Mouse (Mus musculus) liver, adult 2 months (tissue): ENCODE data around the gene Tpp2. TPM values are rescaled to one million over a fixed set of nuclear protein-coding genes. Genes with fewer than 3 reads are reported as not detected.

Source experiments
- DNase-seq: peaks from one replicate; pipeline ENCODE4 v3.0.0-alpha.2; 2011; ENCODE audit warnings: low read depth, low spot score; ENCODE audit errors: extremely low read depth
- H3K27ac ChIP-seq: fragments of 200-500 bp; replicated peaks from 2 replicates; pipeline ENCODE4 v1.5.1; 2012; ENCODE audit warnings: low read depth, mild to moderate bottlenecking, control low read depth, inconsistent platforms, low read length; ENCODE audit not compliant: insufficient read depth
- H3K27me3 ChIP-seq: fragments of 200-500 bp; 2 replicates; pipeline ENCODE4 v1.6.1; 2012; ENCODE audit warnings: mild to moderate bottlenecking, moderate library complexity, low read length, inconsistent platforms; ENCODE audit not compliant: control insufficient read depth, insufficient read depth
- H3K36me3 ChIP-seq: fragments of 200-500 bp; 2 replicates; pipeline ENCODE4 v1.6.1; 2012; ENCODE audit warnings: low read length, inconsistent platforms; ENCODE audit not compliant: control insufficient read depth, insufficient read depth
- H3K4me1 ChIP-seq: fragments of 200-500 bp; 2 replicates; pipeline ENCODE4 v1.6.1; 2011; ENCODE audit warnings: low read length; ENCODE audit not compliant: control insufficient read depth, insufficient read depth
- H3K4me3 ChIP-seq: fragments of 200-500 bp; 2 replicates; pipeline ENCODE4 v1.5.1; 2011; ENCODE audit warnings: low read depth, mild to moderate bottlenecking, control low read depth, low read length, moderate library complexity; ENCODE audit not compliant: insufficient read depth
- H3K79me2 ChIP-seq: fragments of 200-500 bp; 2 replicates; pipeline ENCODE4 v1.6.1; 2012; ENCODE audit warnings: inconsistent platforms, mild to moderate bottlenecking, low read length, moderate library complexity; ENCODE audit not compliant: control insufficient read depth, insufficient read depth
- H3K9ac ChIP-seq: fragments of 200-500 bp; 2 replicates; pipeline ENCODE4 v1.6.1; 2012; ENCODE audit warnings: low read depth, mild to moderate bottlenecking, control low read depth, inconsistent platforms, low read length
- CTCF ChIP-seq: fragments of 200-500 bp; IDR thresholded peaks from 2 replicates; pipeline ENCODE4 v1.5.1; 2011; ENCODE audit warnings: low read depth, low read length, control low read depth
- POLR2A ChIP-seq: fragments of 200-500 bp; IDR thresholded peaks from 2 replicates; pipeline ENCODE4 v1.6.1; 2011; ENCODE audit warnings: low read length, control low read depth; ENCODE audit not compliant: insufficient read depth; ENCODE audit errors: extremely low read depth
- WGBS: fragments of 180-500 bp; shearing (Covaris S2); methylation state at CpG from one replicate; pipeline ENCODE4 v1.1.7; 2018; 5-methylcytosine and 5-hydroxymethylcytosine counted together
- polyA plus RNA-seq: library from polyadenylated mRNA; depleted of rRNA; stranded (reverse); fragments of >200 nt; gene quantifications from 2 replicates; pipeline ENCODE4 v1.2.3, GENCODE M21; 2012
- total RNA-seq: library from RNA; depleted of rRNA; stranded (reverse); fragments of >200 nt; gene quantifications from 2 replicates; pipeline ENCODE4 v1.2.3, GENCODE M21; 2014

Gene Tpp2
- total and polyA plus RNA-seq, 2 experiments = 4.1 to 39.6 TPM

DNA sequence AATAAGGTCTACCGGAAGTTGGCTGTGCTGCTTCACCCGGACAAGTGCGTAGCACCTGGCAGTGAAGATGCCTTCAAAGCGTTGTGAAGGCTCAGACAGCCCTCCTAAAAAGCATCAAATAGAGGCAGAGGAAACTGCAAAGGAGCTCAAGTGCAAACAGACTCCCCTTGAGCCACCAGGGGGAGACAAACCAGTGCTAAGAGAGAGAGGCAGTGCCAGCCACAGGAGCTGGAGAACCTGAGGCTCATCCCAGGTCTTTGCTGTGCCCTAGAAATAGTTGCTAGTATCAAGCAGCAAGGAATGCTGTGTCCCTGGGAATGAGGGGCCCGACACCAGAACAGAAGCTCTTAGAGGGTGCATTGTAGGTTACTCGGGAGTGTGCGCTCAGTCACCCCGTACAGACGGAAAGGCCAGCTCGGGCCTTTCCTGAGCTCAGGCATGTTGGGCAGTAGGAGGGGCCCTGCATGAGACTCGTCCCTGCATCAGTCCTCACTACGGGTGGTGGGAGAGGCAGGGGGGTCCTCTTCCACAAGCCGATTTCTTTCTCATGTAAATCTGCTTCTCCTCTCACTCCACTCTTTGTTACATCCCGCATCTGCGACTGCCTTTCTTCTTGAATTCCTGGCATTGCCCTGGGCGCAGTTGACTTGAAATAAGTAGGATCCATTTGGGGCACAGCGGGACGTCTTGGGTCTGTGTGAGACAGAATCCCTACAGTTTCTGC is 34.3 kb upstream of the Tpp2 start:
- TF ChIP-seq CTCF (peak; percentile 73), POLR2A (no peak)
- Histone ChIP-seq H3K36me3 (no peaks in the 10 kb centered on the region), H3K9ac (no peak overlapping the region)

DNA sequence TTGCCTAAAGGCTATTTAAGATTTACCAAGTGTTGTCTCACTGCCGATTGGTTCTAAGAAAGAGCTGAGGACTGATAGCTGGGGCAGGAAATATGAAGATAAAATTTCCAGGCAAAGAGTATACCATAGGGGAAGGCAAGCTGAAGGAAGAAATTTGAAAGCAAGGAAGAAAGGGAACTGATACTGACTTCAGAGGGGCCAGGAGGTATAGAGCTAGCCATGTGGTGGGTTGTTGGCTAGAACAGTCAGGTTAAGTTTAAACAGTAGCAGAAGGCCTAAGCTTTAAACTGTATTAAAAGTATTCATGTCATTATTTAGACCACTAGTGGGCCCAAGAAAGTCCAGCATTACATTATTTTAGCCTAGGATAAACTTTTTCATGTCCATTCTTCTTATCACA is 31.0 kb upstream of the Tpp2 start:
- DNase-seq = no peak
- Histone ChIP-seq H3K4me1 (no peaks in the 10 kb centered on the region), H3K27ac (no peak overlapping the region), H3K36me3 (no peaks in the 10 kb centered on the region), H3K4me3 (no peak overlapping the region), H3K27me3 (no peaks in the 10 kb centered on the region), H3K79me2 (no peaks in the 10 kb centered on the region), H3K9ac (no peak overlapping the region)
- no peak for TF ChIP-seq CTCF
- no peak for TF ChIP-seq POLR2A
- WGBS = 63% methylated on average over 1 of the region's 1 CpGs

More for the DNA sequence above, 34.3 kb upstream of the Tpp2 start:
- Histone ChIP-seq H3K27ac (no peak overlapping the region), H3K27me3 (no peaks in the 10 kb centered on the region), H3K79me2 (no peaks in the 10 kb centered on the region), H3K4me1 (no peaks in the 10 kb centered on the region), H3K4me3 (no peak overlapping the region)
- 46% methylated on average over 18 of the region's 18 CpGs for WGBS
- DNase-seq = peak; percentile 19

DNA sequence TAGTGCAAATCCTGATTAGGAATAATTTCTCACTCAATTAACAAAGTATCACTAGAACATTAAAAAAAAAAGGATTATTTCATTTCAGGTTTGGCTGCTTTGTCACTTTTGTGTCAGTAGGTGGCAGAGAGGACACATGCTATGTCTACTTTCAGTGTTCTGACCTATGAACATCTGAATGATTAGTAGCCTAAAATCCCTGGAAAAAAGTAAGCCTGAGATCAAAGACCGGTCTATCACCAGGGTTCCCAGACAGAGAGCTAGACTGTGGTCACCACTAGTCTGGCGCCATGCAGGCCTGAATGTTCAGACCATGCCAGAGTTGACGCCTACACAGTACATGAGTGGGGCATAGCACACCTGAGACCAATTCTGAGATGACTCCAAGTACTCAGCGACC is 30.6 kb upstream of the Tpp2 start:
- WGBS = 31% methylated on average over 4 of the region's 4 CpGs
- no peak overlapping the region for H3K4me3 ChIP-seq
- H3K4me1 ChIP-seq = no peaks in the 10 kb centered on the region
- no peak for TF ChIP-seq POLR2A
- TF ChIP-seq CTCF = peak; percentile 54
- no peak overlapping the region for H3K27ac ChIP-seq
- H3K79me2 ChIP-seq = no peaks in the 10 kb centered on the region
- H3K9ac ChIP-seq = no peak overlapping the region
- no peaks in the 10 kb centered on the region for H3K36me3 ChIP-seq
- H3K27me3 ChIP-seq = no peaks in the 10 kb centered on the region
- peak; percentile 64 for DNase-seq

DNA sequence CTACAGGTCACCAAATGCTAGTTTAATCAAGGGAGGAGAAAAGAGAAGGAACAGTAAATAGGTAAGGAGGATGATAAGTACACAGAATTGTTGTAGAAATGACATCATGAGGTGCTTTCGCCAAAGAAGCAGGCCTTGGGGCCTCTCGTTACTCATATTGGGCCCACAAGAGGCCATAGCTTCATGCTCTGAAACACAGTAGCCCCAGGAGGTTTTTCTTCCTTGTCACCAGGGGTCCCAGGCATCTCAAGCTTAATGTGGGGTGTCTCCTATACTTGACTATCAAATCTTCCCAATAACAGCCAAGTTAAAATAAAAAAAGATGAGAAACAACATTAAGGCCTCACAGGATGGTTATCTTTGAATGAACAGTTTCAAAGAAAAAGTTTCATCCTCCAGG is 18.0 kb upstream of the Tpp2 start:
- Histone ChIP-seq H3K79me2 (no peaks in the 10 kb centered on the region), H3K9ac (no peak overlapping the region), H3K27ac (no peak overlapping the region), H3K4me1 (no peaks in the 10 kb centered on the region), H3K36me3 (no peaks in the 10 kb centered on the region), H3K27me3 (no peaks in the 10 kb centered on the region), H3K4me3 (no peak overlapping the region)
- TF ChIP-seq CTCF = no peak
- TF ChIP-seq POLR2A = no peak
- WGBS = 76% methylated on average over 2 of the region's 2 CpGs
- DNase-seq = no peak

DNA sequence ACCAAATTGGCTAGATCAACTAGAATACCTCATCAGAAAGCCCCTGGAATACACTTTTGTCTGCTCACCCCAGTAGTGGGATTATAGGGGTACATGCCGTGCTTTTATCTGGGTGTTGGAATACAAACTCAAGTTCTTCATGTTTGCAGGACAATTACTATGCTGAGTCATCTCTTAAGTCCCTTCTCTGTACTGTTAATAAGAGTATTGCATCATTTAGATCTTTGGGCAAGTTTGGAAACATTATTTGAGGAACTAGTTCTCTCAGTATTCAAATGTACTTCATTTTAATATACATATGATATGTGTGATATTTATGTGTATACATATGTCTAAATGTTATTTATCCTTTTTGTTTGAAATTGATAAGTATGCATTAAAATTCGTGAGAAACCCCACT is 16.6 kb upstream of the Tpp2 start:
- Histone ChIP-seq H3K36me3 (no peaks in the 10 kb centered on the region), H3K27me3 (no peaks in the 10 kb centered on the region), H3K4me3 (no peak overlapping the region), H3K9ac (no peak overlapping the region), H3K79me2 (no peaks in the 10 kb centered on the region), H3K27ac (no peak overlapping the region), H3K4me1 (no peaks in the 10 kb centered on the region)
- DNase-seq = no peak
- TF ChIP-seq CTCF (no peak), POLR2A (no peak)
- WGBS = 55% methylated on average over 2 of the region's 2 CpGs

DNA sequence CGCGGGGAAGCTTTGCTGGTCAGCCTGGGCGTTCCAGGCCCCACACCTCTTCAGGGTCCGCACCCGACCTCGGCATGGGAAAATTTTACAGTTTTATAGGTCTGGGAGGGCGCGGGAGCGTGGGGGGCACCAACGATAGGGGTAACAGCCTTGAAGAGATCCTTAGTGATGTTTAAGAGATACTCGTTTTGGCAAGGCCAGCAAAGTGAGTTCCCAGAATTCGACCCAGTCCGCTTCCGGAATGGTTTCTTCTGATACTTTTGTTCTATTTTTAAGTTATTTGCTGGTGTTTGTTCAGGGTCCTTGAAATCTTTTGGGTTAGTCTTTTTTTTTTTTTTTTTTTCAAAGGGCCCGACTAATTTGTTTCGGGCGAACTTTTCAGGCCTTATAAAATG is 966 bp downstream of the Tpp2 start:
- Histone ChIP-seq H3K4me1 (peaks cover 7% of the 10 kb centered on the region), H3K4me3 (peak overlapping the region; percentile 62), H3K27ac (peak overlapping the region; percentile 82), H3K9ac (peak overlapping the region; percentile 87), H3K27me3 (no peaks in the 10 kb centered on the region), H3K79me2 (peaks cover 5% of the 10 kb centered on the region; the same call in 1 of the 2 replicates), H3K36me3 (no peaks in the 10 kb centered on the region)
- peak; percentile 48 for DNase-seq
- TF ChIP-seq POLR2A = no peak
- no peak for TF ChIP-seq CTCF
- 1% methylated on average over 17 of the region's 17 CpGs for WGBS
